Mouse (Mus musculus): Measurements from ENCODE around the gene Fmnl1. TPM values are rescaled to one million over a fixed set of nuclear protein-coding genes. Genes with fewer than 3 reads are reported as not detected.

Fmnl1 gene
- polyA plus RNA-seq, 1 experiment, result 8.4 TPM

- TF ChIP-seq CTCF (IDR thresholded peaks at IDR 0.05; ENCODE audit: extremely low read depth, insufficient read length, insufficient replicate concordance, low read depth, low read length), result no peak
- no peak for TF ChIP-seq POLR2A (IDR thresholded peaks at IDR 0.05; ENCODE audit: low read depth, low read length)
- H3K27me3 ChIP-seq (ENCODE audit: control insufficient read depth, insufficient read depth, low read length), result peaks cover 8% of the 10 kb centered on the region
- no peaks in the 10 kb centered on the region for H3K36me3 ChIP-seq (ENCODE audit: control insufficient read depth, insufficient read depth, low read length)
- WGBS, result 71% methylated on average over 14 of the region's 14 CpGs
- H3K4me1 ChIP-seq (ENCODE audit: control insufficient read depth, insufficient read depth, insufficient read length, low read length), result peaks cover 4% of the 10 kb centered on the region
- peak overlapping the region; percentile 16; the same call in 1 of the 2 replicates for H3K4me3 ChIP-seq (ENCODE audit: low read depth, low read length)
- H3K27ac ChIP-seq (ENCODE audit: insufficient read depth, low read depth, low read length), result peak overlapping the region; percentile 44
These were observed 5.0 kb downstream of the Fmnl1 start for GRCm38 (mm10) chr11:103175688-103176442.

DNA sequence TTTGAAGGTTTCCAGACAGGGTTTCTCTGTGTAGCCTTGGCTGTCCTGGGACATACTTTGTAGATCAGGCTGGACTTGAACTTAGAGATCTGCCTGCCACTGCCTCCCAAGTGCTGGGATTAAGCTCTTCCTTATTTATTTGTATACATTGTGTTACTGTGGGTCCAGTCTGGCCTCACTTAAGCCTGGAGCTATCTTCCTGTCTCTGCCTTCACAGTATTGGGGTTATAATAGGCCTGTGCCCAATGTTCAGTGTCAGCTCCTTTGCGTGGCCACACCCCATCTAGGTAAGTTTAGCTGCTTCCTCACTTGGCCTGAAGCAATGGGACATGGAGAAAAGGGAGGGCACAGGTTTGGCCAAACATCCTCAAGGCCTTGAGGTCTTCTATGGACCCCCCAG, 5.6 kb downstream of the Fmnl1 start:
- no peak overlapping the region for H3K27ac ChIP-seq (ENCODE audit: insufficient read depth, low read depth, low read length)
- no peaks in the 10 kb centered on the region for H3K4me1 ChIP-seq (ENCODE audit: control insufficient read depth, insufficient read depth, insufficient read length, low read length)
- TF ChIP-seq CTCF (IDR thresholded peaks at IDR 0.05; ENCODE audit: extremely low read depth, insufficient read length, insufficient replicate concordance, low read depth, low read length) (no peak), POLR2A (IDR thresholded peaks at IDR 0.05; ENCODE audit: low read depth, low read length) (no peak)
- no peak overlapping the region for H3K4me3 ChIP-seq (ENCODE audit: low read depth, low read length)
- no peaks in the 10 kb centered on the region for H3K36me3 ChIP-seq (ENCODE audit: control insufficient read depth, insufficient read depth, low read length)
- peaks cover 2% of the 10 kb centered on the region; the same call in 1 of the 2 replicates for H3K27me3 ChIP-seq (ENCODE audit: control insufficient read depth, insufficient read depth, low read length)
- WGBS, result 83% methylated on average over 1 of the region's 1 CpGs

DNA sequence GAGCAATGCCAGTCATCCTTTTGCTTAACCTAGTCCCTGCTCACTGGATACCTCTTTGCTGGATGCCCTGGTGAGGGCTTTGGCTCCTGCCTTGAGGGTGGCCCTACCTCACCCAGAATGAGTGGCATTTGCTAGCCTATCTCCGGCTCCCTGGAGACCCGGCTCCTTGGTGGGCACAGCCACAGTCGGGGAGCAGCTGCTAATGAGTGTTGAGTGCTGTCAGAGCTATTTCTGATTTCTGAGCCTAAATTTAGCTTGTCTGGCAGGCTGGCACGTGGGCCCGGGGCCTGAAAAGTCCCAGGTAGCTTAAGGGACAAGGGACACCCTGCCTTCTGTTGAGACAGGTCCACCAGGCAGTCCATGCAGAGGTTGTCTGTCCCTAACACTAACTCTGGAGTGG, 6.3 kb downstream of the Fmnl1 start:
- H3K27ac ChIP-seq (ENCODE audit: insufficient read depth, low read depth, low read length), result no peak overlapping the region

GRCm38 (mm10) chr11:103177815-103178485, 7.0 kb downstream of the Fmnl1 start:
- peaks cover 2% of the 10 kb centered on the region for H3K4me1 ChIP-seq (ENCODE audit: control insufficient read depth, insufficient read depth, insufficient read length, low read length)
- no peaks in the 10 kb centered on the region for H3K27me3 ChIP-seq (ENCODE audit: control insufficient read depth, insufficient read depth, low read length)
- no peak overlapping the region for H3K27ac ChIP-seq (ENCODE audit: insufficient read depth, low read depth, low read length)
- no peak overlapping the region for H3K4me3 ChIP-seq (ENCODE audit: low read depth, low read length)
- 83% methylated on average over 15 of the region's 15 CpGs for WGBS
- TF ChIP-seq CTCF (IDR thresholded peaks at IDR 0.05; ENCODE audit: extremely low read depth, insufficient read length, insufficient replicate concordance, low read depth, low read length), result no peak
- no peak for TF ChIP-seq POLR2A (IDR thresholded peaks at IDR 0.05; ENCODE audit: low read depth, low read length)
- no peaks in the 10 kb centered on the region for H3K36me3 ChIP-seq (ENCODE audit: control insufficient read depth, insufficient read depth, low read length)

More for the DNA sequence above, 6.3 kb downstream of the Fmnl1 start:
- 79% methylated on average over 5 of the region's 5 CpGs for WGBS
- H3K27me3 ChIP-seq (ENCODE audit: control insufficient read depth, insufficient read depth, low read length), result no peaks in the 10 kb centered on the region
- H3K4me1 ChIP-seq (ENCODE audit: control insufficient read depth, insufficient read depth, insufficient read length, low read length), result peaks cover 2% of the 10 kb centered on the region
- TF ChIP-seq POLR2A (IDR thresholded peaks at IDR 0.05; ENCODE audit: low read depth, low read length), result no peak
- no peak for TF ChIP-seq CTCF (IDR thresholded peaks at IDR 0.05; ENCODE audit: extremely low read depth, insufficient read length, insufficient replicate concordance, low read depth, low read length)
- no peaks in the 10 kb centered on the region for H3K36me3 ChIP-seq (ENCODE audit: control insufficient read depth, insufficient read depth, low read length)
- no peak overlapping the region for H3K4me3 ChIP-seq (ENCODE audit: low read depth, low read length)

DNA sequence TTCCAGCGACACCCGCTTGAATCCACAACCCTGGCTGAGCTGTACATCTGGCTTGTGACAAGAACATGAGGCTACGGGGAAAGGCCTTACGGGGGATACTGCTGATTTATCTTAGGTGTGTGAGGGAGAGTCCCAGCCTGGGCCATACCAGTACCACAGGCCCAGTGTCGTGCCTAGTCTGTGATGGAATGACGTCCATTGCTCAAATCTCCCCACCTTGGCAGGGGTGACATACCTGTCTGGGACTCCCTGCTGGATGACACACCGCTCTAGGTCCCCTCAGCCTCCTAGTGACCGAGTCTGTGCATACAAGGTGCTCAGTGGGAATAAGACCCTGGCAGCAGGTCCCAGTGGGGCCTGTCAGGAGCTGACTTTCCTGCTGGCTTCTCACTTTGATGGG, 7.8 kb downstream of the Fmnl1 start:
- 96% methylated on average over 8 of the region's 8 CpGs for WGBS
- no peak overlapping the region for H3K27ac ChIP-seq (ENCODE audit: insufficient read depth, low read depth, low read length)
- H3K36me3 ChIP-seq (ENCODE audit: control insufficient read depth, insufficient read depth, low read length), result no peaks in the 10 kb centered on the region
- H3K4me3 ChIP-seq (ENCODE audit: low read depth, low read length), result no peak overlapping the region
- H3K4me1 ChIP-seq (ENCODE audit: control insufficient read depth, insufficient read depth, insufficient read length, low read length), result peaks cover 2% of the 10 kb centered on the region
- no peaks in the 10 kb centered on the region for H3K27me3 ChIP-seq (ENCODE audit: control insufficient read depth, insufficient read depth, low read length)
- TF ChIP-seq CTCF (IDR thresholded peaks at IDR 0.05; ENCODE audit: extremely low read depth, insufficient read length, insufficient replicate concordance, low read depth, low read length), result no peak
- TF ChIP-seq POLR2A (IDR thresholded peaks at IDR 0.05; ENCODE audit: low read depth, low read length), result no peak

GRCm38 (mm10) chr11:103180426-103180825, 9.5 kb downstream of the Fmnl1 start:
- no peak for TF ChIP-seq CTCF (IDR thresholded peaks at IDR 0.05; ENCODE audit: extremely low read depth, insufficient read length, insufficient replicate concordance, low read depth, low read length)
- no peak for TF ChIP-seq POLR2A (IDR thresholded peaks at IDR 0.05; ENCODE audit: low read depth, low read length)
- no peak overlapping the region for H3K27ac ChIP-seq (ENCODE audit: insufficient read depth, low read depth, low read length)

DNA sequence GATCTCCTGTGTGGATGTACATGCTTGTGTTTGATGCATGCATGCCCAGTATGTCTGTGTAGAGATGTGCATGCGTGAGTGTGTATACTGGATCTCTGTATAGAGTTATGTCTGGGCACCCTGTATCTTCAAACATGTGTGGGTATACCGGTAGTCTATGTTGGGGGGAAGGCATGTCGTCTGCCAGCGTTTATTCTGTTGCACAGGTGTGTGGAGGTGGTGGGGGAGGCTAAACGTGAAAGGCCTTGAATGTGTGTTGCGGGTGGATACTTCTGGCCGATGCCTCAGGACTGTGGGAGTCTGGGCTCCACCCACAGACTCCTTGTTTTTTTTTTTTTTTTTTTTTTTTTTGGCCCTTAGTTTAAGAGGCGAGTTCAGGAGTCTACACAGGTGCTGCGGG, 10.4 kb downstream of the Fmnl1 start:
- Histone ChIP-seq H3K36me3 (ENCODE audit: control insufficient read depth, insufficient read depth, low read length) (no peaks in the 10 kb centered on the region), H3K4me1 (ENCODE audit: control insufficient read depth, insufficient read depth, insufficient read length, low read length) (peaks cover 2% of the 10 kb centered on the region), H3K4me3 (ENCODE audit: low read depth, low read length) (no peak overlapping the region), H3K27me3 (ENCODE audit: control insufficient read depth, insufficient read depth, low read length) (no peaks in the 10 kb centered on the region), H3K27ac (ENCODE audit: insufficient read depth, low read depth, low read length) (no peak overlapping the region)
- 72% methylated on average over 9 of the region's 9 CpGs for WGBS
- no peak for TF ChIP-seq POLR2A (IDR thresholded peaks at IDR 0.05; ENCODE audit: low read depth, low read length)
- TF ChIP-seq CTCF (IDR thresholded peaks at IDR 0.05; ENCODE audit: extremely low read depth, insufficient read length, insufficient replicate concordance, low read depth, low read length), result no peak

More at GRCm38 (mm10) chr11:103180426-103180825, 9.5 kb downstream of the Fmnl1 start:
- no peaks in the 10 kb centered on the region for H3K36me3 ChIP-seq (ENCODE audit: control insufficient read depth, insufficient read depth, low read length)
- H3K4me3 ChIP-seq (ENCODE audit: low read depth, low read length), result no peak overlapping the region
- 67% methylated on average over 1 of the region's 1 CpGs for WGBS
- no peaks in the 10 kb centered on the region for H3K27me3 ChIP-seq (ENCODE audit: control insufficient read depth, insufficient read depth, low read length)
- H3K4me1 ChIP-seq (ENCODE audit: control insufficient read depth, insufficient read depth, insufficient read length, low read length), result peaks cover 2% of the 10 kb centered on the region

Data from small intestine, adult 2 months (tissue).